Mouse (Mus musculus): ENCODE results near the gene Tmem40.

Gene Tmem40

GRCm38 (mm10) chr6:115770059-115770670 is 8.0 kb upstream of the Tmem40 start:
- no peak for DNase-seq (ENCODE audit: low spot score)

DNA sequence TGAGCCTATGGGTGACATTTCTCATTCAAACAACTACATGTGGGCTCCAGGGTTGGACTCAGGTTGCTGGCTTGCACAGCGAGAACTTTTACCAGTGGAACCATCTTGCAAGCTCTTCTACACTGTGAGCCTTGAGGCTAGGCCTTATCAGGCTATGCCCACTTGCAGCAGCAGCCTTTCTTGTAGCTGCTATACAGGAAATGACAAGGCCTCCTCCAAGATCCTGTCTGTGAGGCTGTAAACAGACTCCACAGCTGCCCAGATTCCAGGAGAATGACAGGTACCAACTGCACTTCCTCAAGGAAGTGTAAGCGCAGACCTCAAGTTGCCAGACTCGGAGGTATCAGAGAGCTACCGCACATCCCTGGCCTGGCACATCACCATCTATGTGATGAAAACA is 6.0 kb upstream of the Tmem40 start:
- DNase-seq (ENCODE audit: low spot score) = no peak

DNA sequence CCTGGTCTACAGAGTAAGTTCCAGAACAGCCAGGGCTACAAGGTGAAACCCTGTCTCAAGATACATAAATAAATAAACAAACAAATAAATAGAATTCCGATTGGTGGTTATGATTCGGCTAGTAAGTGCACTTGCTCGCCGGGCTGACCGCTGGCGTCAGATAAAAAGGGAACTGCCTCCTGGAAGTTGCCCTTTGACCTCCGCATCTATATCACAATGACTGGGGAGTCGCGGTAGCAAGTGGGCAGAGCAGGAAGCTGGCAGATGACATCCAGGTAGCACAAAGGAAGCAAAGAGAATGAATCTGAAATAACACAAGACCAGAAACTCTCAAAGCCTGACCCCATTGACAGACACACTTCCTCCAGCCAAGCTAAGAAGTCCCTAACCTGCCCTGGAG is 5.1 kb upstream of the Tmem40 start:
- no peak for DNase-seq (ENCODE audit: low spot score)

- DNase-seq (ENCODE audit: low spot score) = peak; percentile 94
Observed at GRCm38 (mm10) chr6:115764179-115764578, 2.0 kb upstream of the Tmem40 start.

- DNase-seq (ENCODE audit: low spot score) = no peak
Observed at GRCm38 (mm10) chr6:115760982-115761381, 1.2 kb downstream of the Tmem40 start.

DNA sequence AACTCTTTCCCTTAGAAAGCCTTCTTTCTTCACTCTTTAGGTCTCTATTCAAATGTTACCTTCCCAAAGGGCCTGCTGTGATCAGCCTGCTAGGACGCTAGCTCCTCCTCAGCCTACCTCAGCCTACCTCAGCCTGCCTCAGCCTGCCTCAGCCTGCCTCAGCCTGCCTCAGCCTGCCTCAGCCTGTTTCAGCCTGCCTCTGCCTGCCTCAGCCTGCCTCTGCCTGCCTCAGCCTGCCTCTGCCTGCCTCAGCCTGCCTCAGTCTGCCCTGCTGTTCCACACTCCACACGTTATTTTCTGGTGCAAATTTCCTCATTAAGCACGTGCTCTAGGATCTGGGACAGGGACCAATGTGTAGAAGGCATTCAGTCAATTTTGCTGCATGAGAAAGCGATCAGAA is 2.1 kb downstream of the Tmem40 start:
- no peak for DNase-seq (ENCODE audit: low spot score)

DNA sequence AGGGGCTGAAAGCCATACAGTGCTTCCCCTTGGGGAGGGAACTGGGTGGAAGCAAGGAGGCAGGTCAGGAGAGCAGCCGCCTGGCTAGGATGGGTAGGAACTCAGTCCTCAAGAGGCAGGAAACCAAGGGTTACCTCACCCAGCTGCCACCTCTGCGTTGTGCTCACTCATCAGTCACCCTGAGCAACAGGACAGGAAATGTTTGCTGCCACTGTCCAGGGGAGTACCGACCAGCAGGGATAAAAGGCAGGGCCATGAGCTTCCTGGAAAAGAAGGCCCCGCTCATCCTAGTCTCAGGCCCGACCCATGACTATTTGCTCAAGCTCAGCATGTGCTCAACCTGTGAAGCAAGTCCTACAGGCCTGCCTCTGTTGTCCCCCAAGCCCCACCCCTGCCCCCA is 2.7 kb downstream of the Tmem40 start:
- no peak for DNase-seq (ENCODE audit: low spot score)

DNA sequence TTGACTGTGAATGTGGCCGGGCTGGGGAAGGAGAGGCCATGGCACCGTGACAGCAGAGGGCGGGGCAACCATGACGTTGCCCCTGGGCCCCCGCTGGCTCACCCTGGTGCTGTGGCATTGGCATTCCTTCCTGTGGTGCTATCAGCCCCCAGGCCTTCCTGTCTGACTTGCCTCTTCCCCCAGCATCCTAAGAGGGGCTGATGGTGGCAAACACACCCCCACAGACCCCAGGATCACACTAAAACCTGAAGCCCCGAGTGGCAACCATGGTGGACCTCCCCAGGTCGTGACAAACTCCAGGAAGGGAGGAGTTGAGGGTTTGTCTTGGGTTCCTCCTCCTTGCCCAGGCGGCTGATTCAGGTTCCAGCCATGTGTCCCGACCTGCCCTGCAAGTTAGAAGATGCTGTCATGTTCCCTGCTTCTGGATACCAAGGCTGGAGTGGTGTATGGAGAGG is 3.2 kb downstream of the Tmem40 start:
- DNase-seq (ENCODE audit: low spot score) = no peak

GRCm38 (mm10) chr6:115755536-115755935 is 6.7 kb downstream of the Tmem40 start:
- no peak for DNase-seq (ENCODE audit: low spot score)

- no peak for DNase-seq (ENCODE audit: low spot score)
Observed at GRCm38 (mm10) chr6:115746326-115746725, 15.9 kb downstream of the Tmem40 start.

DNA sequence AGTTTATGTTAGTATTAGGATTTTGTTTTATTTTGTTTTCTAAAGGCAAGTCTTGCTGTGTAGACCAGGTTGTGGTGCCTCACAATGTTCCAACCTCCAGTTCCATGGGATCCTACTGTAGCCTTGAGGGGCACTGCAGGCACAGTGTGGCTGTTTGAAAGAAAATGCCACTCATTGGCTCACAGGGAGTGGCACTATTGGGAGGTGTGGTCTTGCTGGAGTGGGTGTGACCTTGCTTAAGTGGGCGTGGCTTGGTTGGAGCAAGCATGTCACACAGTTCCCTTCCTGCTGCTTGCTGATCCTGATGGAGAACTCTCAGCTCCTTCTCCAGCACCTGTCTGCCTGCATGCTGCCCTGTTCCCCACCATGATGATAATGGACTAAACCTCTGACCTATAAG is 18.6 kb downstream of the Tmem40 start:
- DNase-seq (ENCODE audit: low spot score) = peak; percentile 44

DNA sequence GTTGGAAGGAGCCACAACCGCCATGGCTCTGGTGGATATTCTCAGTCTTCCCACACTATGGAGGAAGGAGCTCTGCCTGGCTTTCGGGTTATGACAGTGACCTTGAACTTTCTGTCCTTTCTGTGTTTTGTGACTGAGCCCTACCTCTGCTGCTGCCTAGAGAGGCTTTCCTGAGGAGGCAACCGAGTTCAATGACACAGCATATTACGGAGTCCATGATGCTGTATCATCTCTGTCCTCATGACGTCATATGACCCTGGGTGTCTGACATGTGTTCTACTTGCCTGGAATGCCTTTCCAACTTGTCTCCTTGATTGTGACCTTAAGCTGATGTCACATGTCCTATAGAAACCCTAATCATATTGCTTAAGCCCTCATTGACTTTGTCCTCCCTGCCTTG is 23.2 kb downstream of the Tmem40 start:
- DNase-seq (ENCODE audit: low spot score) = no peak

DNA sequence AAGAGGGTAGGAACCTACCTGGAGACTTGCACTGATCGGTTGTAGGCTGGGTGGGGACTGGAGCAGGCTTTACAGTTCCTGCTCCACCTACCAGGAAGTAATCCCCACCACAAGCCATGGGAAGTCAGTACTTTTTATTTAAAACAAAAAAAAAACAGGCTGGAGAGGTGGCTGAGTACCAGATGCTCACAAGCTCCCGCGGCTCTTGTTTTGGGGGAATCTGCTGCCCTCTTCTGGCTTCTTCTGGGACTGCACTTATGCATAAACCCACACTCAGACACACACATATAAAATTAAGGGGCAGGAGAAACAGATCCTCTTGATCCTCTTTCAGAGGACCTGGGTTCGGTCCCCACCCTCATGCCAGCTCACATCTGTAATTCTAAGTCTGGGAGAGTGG is 27.3 kb downstream of the Tmem40 start:
- DNase-seq (ENCODE audit: low spot score) = peak; percentile 37

DNA sequence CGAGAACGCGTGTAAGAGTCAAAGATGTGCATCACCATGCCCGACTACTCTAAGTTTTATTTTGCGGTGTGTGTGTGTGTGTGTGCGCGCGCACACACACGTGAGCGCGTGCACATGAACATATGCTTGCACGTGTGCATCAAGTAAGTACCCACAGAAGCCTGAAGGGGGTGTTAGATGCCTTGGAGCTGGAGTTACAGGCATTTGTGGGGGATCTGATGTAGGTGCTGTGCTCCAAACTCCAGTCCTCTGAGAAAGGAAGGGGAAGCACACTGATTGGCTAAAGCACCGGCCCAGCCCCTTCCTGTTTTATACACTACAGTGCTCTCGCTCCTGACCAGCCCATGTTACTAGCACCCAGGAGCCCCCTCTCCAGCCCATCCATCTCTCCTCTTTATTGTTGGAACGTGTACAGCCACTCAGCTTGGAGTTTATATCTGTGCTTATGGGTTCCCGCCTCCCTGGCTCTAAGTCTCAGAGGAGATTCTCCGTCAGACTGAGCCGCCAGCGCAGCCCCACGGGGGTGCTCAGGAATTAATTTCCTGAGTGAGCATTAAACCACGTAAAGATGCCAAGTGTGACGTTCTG is 29.8 kb downstream of the Tmem40 start:
- no peak for DNase-seq (ENCODE audit: low spot score)

DNA sequence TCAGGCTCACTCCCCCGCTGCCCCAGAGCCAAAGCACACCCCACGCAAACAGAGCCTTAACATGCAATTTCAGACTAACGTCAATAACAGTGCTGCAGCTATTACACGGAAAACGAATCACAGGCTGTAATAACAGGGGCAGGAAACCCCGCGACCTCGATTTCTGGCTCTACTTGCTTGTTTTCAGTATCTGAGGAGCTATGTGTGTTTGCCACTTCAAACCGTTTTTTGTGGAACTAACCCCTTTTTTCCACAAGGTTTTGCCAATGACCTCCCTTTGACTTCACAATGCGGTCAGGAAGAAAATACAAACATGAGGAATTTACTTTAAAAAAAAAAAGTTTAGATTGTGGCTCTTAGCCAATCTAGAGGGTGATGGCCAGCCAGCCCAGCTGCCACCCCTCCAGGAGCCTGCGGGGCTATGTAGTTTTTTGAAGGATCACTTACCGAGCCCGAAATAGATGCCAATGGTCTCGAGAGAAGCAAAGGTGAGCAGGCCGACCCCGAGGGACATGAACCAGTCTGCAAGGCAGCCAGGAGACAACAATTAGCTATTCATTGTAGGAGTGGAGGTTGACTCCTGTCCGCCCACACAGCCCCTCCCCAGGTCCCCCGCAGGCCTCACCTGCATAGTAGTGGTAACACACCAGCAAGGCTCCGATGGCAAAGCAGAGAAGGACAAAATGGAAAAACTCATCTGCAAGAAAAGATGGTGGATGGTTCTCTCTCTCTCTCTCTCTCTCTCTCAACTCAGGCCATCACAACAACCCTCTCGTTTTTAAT is 31.5 kb downstream of the Tmem40 start:
- DNase-seq (ENCODE audit: low spot score) = no peak

GRCm38 (mm10) chr6:115727570-115727969 is 34.6 kb downstream of the Tmem40 start:
- DNase-seq (ENCODE audit: low spot score) = no peak

GRCm38 (mm10) chr6:115727108-115727507 is 35.1 kb downstream of the Tmem40 start:
- peak; percentile 74 for DNase-seq (ENCODE audit: low spot score)

DNA sequence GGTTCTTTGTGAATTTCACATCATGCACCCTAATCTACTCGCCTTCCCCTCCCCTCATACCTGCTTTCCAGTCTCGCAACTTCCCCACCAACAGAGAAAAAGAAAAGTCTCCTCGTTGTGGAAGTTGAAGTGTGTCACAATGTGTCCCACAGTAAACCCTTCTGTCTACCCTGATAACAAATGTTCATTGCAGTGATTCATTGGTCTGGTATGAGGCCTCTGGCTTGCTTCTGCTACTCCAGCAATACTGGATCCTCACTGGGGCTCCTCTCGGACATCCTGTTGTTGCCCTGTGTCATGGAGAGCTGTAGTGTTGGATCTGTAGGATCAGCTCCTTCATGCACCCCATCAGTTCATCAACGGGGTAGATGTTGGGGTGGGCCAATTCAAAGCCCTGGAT is 40.0 kb downstream of the Tmem40 start:
- no peak for DNase-seq (ENCODE audit: low spot score)

GRCm38 (mm10) chr6:115717715-115718558 is 44.3 kb downstream of the Tmem40 start:
- DNase-seq (ENCODE audit: low spot score) = peak; percentile 84

DNA sequence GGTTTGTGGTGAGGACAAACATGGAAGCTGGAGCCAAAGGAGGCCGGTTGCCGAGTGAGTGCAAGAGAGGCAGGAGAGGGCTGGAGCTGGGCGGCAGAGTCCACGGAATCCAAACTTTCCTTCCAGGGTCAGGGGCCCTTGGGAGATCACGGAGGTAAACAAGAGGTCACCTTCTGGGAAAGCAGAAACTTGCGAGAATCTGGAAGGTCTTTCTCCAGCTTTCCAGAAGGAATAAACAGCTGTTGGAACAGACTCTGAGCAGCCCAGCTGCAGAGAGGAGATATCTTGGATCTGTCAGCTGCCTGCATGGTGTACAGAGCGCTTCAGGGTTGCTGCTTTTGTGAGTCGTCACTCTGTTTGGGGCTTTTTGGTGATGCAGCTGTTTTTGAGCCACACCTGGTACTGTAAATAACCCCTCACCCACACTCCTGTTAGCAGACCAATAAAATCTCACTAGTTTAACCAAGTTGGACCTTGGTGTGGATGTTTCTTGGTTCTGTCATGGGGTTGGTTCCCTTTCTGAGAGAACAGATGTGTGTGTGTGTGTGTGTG is 45.0 kb downstream of the Tmem40 start:
- DNase-seq (ENCODE audit: low spot score) = peak; percentile 44

GRCm38 (mm10) chr6:115711261-115711660 is 50.9 kb downstream of the Tmem40 start:
- DNase-seq (ENCODE audit: low spot score) = no peak

- DNase-seq (ENCODE audit: low spot score) = no peak
Observed at GRCm38 (mm10) chr6:115702901-115703300, 59.3 kb downstream of the Tmem40 start.

Data from embryo, embryonic 10.5 days (tissue).